Mouse (Mus musculus): Measurements from ENCODE around the gene Polr2m. TPM values are rescaled to one million over a fixed set of nuclear protein-coding genes. Genes with fewer than 3 reads are reported as not detected.

The Polr2m gene
- total RNA-seq, 2 experiments from 2014 or later, result 28.1 to 31.2 TPM

- ATAC-seq (replicated peaks; ENCODE audit: low FRiP score, poor library complexity, severe bottlenecking), result no peak
These were observed 7.1 kb downstream of the Polr2m start for GRCm38 (mm10) chr9:71478596-71478995.

GRCm38 (mm10) chr9:71476601-71477000, 9.1 kb downstream of the Polr2m start:
- no peak for ATAC-seq (replicated peaks; ENCODE audit: low FRiP score, poor library complexity, severe bottlenecking)

DNA sequence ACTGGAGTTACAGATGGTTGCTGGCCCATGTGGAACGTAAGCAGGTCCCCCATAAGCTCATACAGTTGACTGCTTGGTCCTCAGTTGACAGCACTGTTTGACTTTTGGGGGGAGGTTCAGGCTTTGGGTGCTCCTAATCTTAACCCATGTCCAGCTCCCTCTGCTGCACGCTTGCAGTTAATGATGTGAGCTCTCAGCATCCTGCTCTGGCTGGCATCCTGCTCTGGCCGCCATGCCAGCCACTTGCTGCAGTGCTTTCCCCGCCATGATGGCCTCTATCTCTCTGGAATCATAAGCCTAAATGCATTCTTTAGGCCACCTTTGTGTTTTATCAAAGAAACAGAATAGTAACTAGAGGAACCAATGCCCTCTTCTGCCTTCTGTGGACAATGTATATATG, 10.2 kb downstream of the Polr2m start:
- ATAC-seq (replicated peaks; ENCODE audit: low FRiP score, poor library complexity, severe bottlenecking), result no peak

- ATAC-seq (replicated peaks; ENCODE audit: low FRiP score, poor library complexity, severe bottlenecking), result no peak
These were observed 18.3 kb downstream of the Polr2m start for GRCm38 (mm10) chr9:71467434-71467833.

GRCm38 (mm10) chr9:71466111-71466510, 19.6 kb downstream of the Polr2m start:
- no peak for ATAC-seq (replicated peaks; ENCODE audit: low FRiP score, poor library complexity, severe bottlenecking)

- no peak for ATAC-seq (replicated peaks; ENCODE audit: low FRiP score, poor library complexity, severe bottlenecking)
These were observed 22.6 kb downstream of the Polr2m start for GRCm38 (mm10) chr9:71463072-71463667.

GRCm38 (mm10) chr9:71456738-71457137, 29.0 kb downstream of the Polr2m start:
- no peak for ATAC-seq (replicated peaks; ENCODE audit: low FRiP score, poor library complexity, severe bottlenecking)

DNA sequence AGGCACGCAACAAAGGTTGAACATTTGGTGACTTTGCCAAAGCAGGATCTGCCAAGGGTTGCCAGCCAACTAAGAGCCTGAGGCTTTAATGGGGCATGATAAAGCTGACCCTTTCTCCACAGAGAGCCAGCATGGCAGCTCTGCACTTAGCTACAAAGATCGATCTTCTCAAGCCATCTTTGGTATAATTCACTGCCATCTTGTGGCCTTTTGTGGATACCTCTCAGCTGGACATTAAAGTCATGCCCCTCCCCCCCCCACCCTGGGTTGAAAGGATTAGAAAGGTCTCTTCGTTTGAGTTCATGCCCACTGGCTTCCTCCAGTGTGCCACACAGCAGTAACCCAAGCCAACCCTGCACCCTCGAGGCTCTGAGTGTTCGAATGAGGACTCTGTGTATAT, 31.8 kb downstream of the Polr2m start:
- no peak for ATAC-seq (replicated peaks; ENCODE audit: low FRiP score, poor library complexity, severe bottlenecking)

DNA sequence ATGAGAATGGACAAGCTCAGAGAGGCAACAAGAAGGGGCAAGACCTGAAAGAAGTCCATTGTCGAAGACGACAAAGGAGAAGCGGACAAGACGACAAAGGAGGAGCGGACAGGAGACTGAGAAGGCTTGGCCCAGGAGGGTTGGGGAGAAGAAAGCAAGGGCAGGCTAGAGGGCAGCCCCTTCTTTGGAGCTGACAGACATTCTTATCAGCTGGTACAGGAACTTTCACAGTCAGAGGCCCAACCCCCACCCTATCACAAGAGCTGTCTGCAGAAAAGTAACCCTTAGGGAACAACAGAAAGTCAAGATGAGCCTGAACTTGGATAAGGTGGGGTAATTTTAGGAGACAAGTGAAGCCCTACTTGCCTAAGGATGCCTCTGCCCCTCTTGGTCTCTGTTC, 32.4 kb downstream of the Polr2m start:
- ATAC-seq (replicated peaks; ENCODE audit: low FRiP score, poor library complexity, severe bottlenecking), result no peak

- ATAC-seq (replicated peaks; ENCODE audit: low FRiP score, poor library complexity, severe bottlenecking), result no peak
These were observed 35.1 kb downstream of the Polr2m start for GRCm38 (mm10) chr9:71450626-71451025.

GRCm38 (mm10) chr9:71447573-71447972, 38.2 kb downstream of the Polr2m start:
- no peak for ATAC-seq (replicated peaks; ENCODE audit: low FRiP score, poor library complexity, severe bottlenecking)

DNA sequence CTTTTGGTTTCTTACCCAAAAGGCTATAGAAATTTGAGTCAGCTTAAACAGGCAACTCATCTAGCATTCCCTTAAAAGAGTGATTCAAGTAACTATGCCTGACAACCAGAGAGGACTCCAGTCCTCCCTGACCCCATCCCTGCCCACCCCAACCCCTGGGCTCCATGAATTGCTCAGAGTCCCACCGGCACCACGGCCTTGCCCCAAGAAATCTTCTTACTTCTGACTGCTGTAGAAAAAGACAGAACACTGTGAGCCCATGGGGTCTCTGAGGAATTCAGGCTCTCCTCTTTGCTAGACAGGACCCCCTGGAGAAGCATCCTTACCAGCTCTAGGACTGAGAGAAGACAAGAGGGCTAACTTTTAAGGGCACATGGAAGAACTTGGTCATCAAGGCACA, 40.4 kb downstream of the Polr2m start:
- no peak for ATAC-seq (replicated peaks; ENCODE audit: low FRiP score, poor library complexity, severe bottlenecking)

DNA sequence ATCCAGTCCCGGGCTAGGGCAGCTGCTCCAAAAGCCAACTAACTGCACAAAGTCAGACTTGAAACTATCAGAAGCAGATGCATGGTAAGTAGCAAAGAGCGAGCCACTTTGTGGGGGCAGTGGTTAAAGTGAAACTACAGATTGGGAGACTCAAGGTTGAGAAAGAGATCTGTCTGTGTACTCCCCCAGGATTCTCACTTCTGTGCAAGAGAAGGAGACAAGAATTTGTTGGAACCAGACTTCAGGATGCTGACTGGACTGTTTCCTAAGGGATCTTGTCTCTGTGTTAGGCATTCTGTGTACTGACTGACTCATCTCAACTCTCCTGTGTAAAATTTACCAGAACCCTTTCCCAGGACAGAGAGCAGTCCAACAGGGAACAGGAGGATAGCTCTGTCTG, 47.6 kb downstream of the Polr2m start:
- ATAC-seq (replicated peaks; ENCODE audit: low FRiP score, poor library complexity, severe bottlenecking), result no peak

Other genes starting within 250 kb of the Polr2m start
- 1.3 and 2.2 TPM in 2 replicates for gene Myzap, start 106.4 kb upstream of the Polr2m start, total RNA-seq (2015; ENCODE audit: low replicate concordance)
- 3.6 TPM in 1 of 2 replicates, not detected in the other for gene Myzap, start 106.4 kb upstream of the Polr2m start, total RNA-seq (2017; ENCODE audit: low replicate concordance)